Mouse (Mus musculus): ENCODE data around the gene Zfp462. TPM values are rescaled to one million over a fixed set of nuclear protein-coding genes. Genes with fewer than 3 reads are reported as not detected.

Zfp462 gene
- polyA plus RNA-seq, 1 experiment = 2.5 TPM

GRCm38 (mm10) chr4:55102382-55102781 lies 157.5 kb downstream of the Zfp462 start:
- H3K4me1 ChIP-seq (ENCODE audit: control insufficient read depth, insufficient read depth, insufficient read length) = no peaks in the 10 kb centered on the region; the same call in 1 of the 2 replicates
- H3K4me3 ChIP-seq (ENCODE audit: extremely low read depth, insufficient read depth, insufficient read length) = no peak overlapping the region
- no peaks in the 10 kb centered on the region for H3K27me3 ChIP-seq (ENCODE audit: control insufficient read depth, insufficient read depth, low read length)
- TF ChIP-seq POLR2A (IDR thresholded peaks at IDR 0.05; ENCODE audit: low read depth, low read length) (no peak), CTCF (IDR thresholded peaks at IDR 0.05; ENCODE audit: extremely low read depth, insufficient read depth, insufficient read length, insufficient replicate concordance) (no peak)
- H3K27ac ChIP-seq (ENCODE audit: insufficient read depth, low read length) = no peak overlapping the region
- no peaks in the 10 kb centered on the region for H3K36me3 ChIP-seq (ENCODE audit: control insufficient read depth, insufficient read depth, low read length)
- DNase-seq (ENCODE audit: low read depth in 1 of 2, low spot score in 2 of 2) = no peak
- 65% methylated on average over 3 of the region's 3 CpGs for WGBS

DNA sequence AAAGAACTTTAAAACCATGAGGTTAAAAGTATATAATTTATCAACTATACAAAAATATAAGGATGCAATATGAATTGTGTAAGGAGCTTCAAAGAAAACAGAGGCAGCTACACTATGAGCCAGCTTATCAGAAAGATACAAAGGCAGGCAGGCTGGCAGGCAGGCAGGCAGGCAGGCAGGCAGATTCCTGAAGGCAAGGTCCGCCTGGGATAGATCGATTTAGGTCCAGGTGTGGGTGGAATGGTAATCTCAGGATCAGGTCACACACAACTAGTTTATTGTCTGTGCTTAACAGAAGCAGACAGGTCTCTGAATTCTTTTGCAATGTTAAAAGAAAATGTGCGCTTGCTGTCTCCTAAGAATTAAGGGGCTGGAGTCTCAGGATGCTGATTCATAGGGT lies 158.7 kb downstream of the Zfp462 start:
- Histone ChIP-seq H3K4me1 (ENCODE audit: control insufficient read depth, insufficient read depth, insufficient read length) (no peaks in the 10 kb centered on the region), H3K27me3 (ENCODE audit: control insufficient read depth, insufficient read depth, low read length) (no peaks in the 10 kb centered on the region), H3K36me3 (ENCODE audit: control insufficient read depth, insufficient read depth, low read length) (no peaks in the 10 kb centered on the region), H3K4me3 (ENCODE audit: extremely low read depth, insufficient read depth, insufficient read length) (no peak overlapping the region), H3K27ac (ENCODE audit: insufficient read depth, low read length) (no peak overlapping the region)
- WGBS = 88% methylated on average over 3 of the region's 3 CpGs
- no peak for DNase-seq (ENCODE audit: low read depth in 1 of 2, low spot score in 2 of 2)
- TF ChIP-seq CTCF (IDR thresholded peaks at IDR 0.05; ENCODE audit: extremely low read depth, insufficient read depth, insufficient read length, insufficient replicate concordance) (no peak), POLR2A (IDR thresholded peaks at IDR 0.05; ENCODE audit: low read depth, low read length) (no peak)

- WGBS = 19% methylated on average over 10 of the region's 10 CpGs
- H3K36me3 ChIP-seq (ENCODE audit: control insufficient read depth, insufficient read depth, low read length) = no peaks in the 10 kb centered on the region
- no peak overlapping the region for H3K27ac ChIP-seq (ENCODE audit: insufficient read depth, low read length)
- TF ChIP-seq POLR2A (IDR thresholded peaks at IDR 0.05; ENCODE audit: low read depth, low read length) (no peak), CTCF (IDR thresholded peaks at IDR 0.05; ENCODE audit: extremely low read depth, insufficient read depth, insufficient read length, insufficient replicate concordance) (no peak)
- H3K27me3 ChIP-seq (ENCODE audit: control insufficient read depth, insufficient read depth, low read length) = no peaks in the 10 kb centered on the region
- no peaks in the 10 kb centered on the region for H3K4me1 ChIP-seq (ENCODE audit: control insufficient read depth, insufficient read depth, insufficient read length)
- no peak for DNase-seq (ENCODE audit: low read depth in 1 of 2, low spot score in 2 of 2)
- H3K4me3 ChIP-seq (ENCODE audit: extremely low read depth, insufficient read depth, insufficient read length) = no peak overlapping the region
Measured at GRCm38 (mm10) chr4:55117839-55118487, 173.1 kb downstream of the Zfp462 start.

- Histone ChIP-seq H3K36me3 (ENCODE audit: control insufficient read depth, insufficient read depth, low read length) (no peaks in the 10 kb centered on the region), H3K27me3 (ENCODE audit: control insufficient read depth, insufficient read depth, low read length) (no peaks in the 10 kb centered on the region), H3K4me1 (ENCODE audit: control insufficient read depth, insufficient read depth, insufficient read length) (no peaks in the 10 kb centered on the region), H3K4me3 (ENCODE audit: extremely low read depth, insufficient read depth, insufficient read length) (no peak overlapping the region), H3K27ac (ENCODE audit: insufficient read depth, low read length) (no peak overlapping the region)
- DNase-seq (ENCODE audit: low read depth in 1 of 2, low spot score in 2 of 2) = no peak
- TF ChIP-seq POLR2A (IDR thresholded peaks at IDR 0.05; ENCODE audit: low read depth, low read length) = no peak
- TF ChIP-seq CTCF (IDR thresholded peaks at IDR 0.05; ENCODE audit: extremely low read depth, insufficient read depth, insufficient read length, insufficient replicate concordance) = no peak
- 79% methylated on average over 2 of the region's 2 CpGs for WGBS
Measured at GRCm38 (mm10) chr4:55121126-55121525, 176.3 kb downstream of the Zfp462 start.

- H3K4me3 ChIP-seq (ENCODE audit: extremely low read depth, insufficient read depth, insufficient read length) = no peak overlapping the region
- no peak for TF ChIP-seq CTCF (IDR thresholded peaks at IDR 0.05; ENCODE audit: extremely low read depth, insufficient read depth, insufficient read length, insufficient replicate concordance)
- no peak for TF ChIP-seq POLR2A (IDR thresholded peaks at IDR 0.05; ENCODE audit: low read depth, low read length)
- WGBS = 87% methylated on average over 6 of the region's 6 CpGs
Measured at GRCm38 (mm10) chr4:55121952-55122351, 177.1 kb downstream of the Zfp462 start.

GRCm38 (mm10) chr4:55124126-55124525 lies 179.3 kb downstream of the Zfp462 start:
- TF ChIP-seq CTCF (IDR thresholded peaks at IDR 0.05; ENCODE audit: extremely low read depth, insufficient read depth, insufficient read length, insufficient replicate concordance) (no peak), POLR2A (IDR thresholded peaks at IDR 0.05; ENCODE audit: low read depth, low read length) (no peak)
- Histone ChIP-seq H3K27me3 (ENCODE audit: control insufficient read depth, insufficient read depth, low read length) (no peaks in the 10 kb centered on the region), H3K36me3 (ENCODE audit: control insufficient read depth, insufficient read depth, low read length) (no peaks in the 10 kb centered on the region), H3K27ac (ENCODE audit: insufficient read depth, low read length) (no peak overlapping the region), H3K4me3 (ENCODE audit: extremely low read depth, insufficient read depth, insufficient read length) (no peak overlapping the region), H3K4me1 (ENCODE audit: control insufficient read depth, insufficient read depth, insufficient read length) (no peaks in the 10 kb centered on the region)
- DNase-seq (ENCODE audit: low read depth in 1 of 2, low spot score in 2 of 2) = no peak
- WGBS = 55% methylated on average over 3 of the region's 3 CpGs

More at GRCm38 (mm10) chr4:55121952-55122351, 177.1 kb downstream of the Zfp462 start:
- no peak for DNase-seq (ENCODE audit: low read depth in 1 of 2, low spot score in 2 of 2)
- Histone ChIP-seq H3K36me3 (ENCODE audit: control insufficient read depth, insufficient read depth, low read length) (no peaks in the 10 kb centered on the region), H3K4me1 (ENCODE audit: control insufficient read depth, insufficient read depth, insufficient read length) (no peaks in the 10 kb centered on the region), H3K27me3 (ENCODE audit: control insufficient read depth, insufficient read depth, low read length) (no peaks in the 10 kb centered on the region), H3K27ac (ENCODE audit: insufficient read depth, low read length) (no peak overlapping the region)

DNA sequence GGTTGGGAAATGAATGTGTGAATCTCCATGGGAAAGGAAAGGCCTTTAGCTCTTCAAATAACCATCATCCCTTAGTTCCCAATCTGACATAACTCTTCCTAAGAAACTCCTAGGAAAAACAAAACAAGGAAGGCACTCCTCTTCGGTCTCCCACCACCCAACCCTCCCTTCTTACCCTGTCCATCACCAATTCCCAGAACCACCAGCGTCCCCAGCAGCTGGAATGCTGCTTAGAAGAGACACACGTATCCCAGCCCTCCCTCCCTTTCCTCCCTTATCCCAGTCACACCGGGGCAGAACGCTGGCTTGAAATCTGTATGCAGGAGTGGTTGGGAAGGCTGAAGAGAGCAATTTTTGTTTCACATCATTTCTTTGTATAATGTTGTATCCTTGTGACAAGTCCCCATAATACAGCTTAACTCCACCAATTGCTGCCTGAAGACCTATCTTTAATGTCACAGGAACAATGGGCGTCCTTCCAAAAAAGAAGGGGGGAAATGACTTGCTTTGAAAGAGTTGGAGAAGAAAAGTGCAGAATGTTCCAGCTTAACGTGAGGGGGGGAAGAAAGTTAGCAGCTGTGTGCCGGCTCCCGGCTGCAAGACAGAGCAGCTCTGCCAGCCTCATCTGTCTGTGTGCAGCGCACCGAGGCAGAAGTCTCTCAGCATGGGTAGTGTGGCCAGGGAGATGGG lies 180.3 kb downstream of the Zfp462 start:
- H3K4me3 ChIP-seq (ENCODE audit: extremely low read depth, insufficient read depth, insufficient read length) = no peak overlapping the region
- H3K27ac ChIP-seq (ENCODE audit: insufficient read depth, low read length) = no peak overlapping the region
- DNase-seq (ENCODE audit: low read depth in 1 of 2, low spot score in 2 of 2) = no peak
- H3K4me1 ChIP-seq (ENCODE audit: control insufficient read depth, insufficient read depth, insufficient read length) = no peaks in the 10 kb centered on the region
- H3K27me3 ChIP-seq (ENCODE audit: control insufficient read depth, insufficient read depth, low read length) = no peaks in the 10 kb centered on the region
- TF ChIP-seq CTCF (IDR thresholded peaks at IDR 0.05; ENCODE audit: extremely low read depth, insufficient read depth, insufficient read length, insufficient replicate concordance) = no peak
- no peak for TF ChIP-seq POLR2A (IDR thresholded peaks at IDR 0.05; ENCODE audit: low read depth, low read length)
- H3K36me3 ChIP-seq (ENCODE audit: control insufficient read depth, insufficient read depth, low read length) = no peaks in the 10 kb centered on the region
- WGBS = 74% methylated on average over 11 of the region's 11 CpGs
